Mouse (Mus musculus) neutrophil, adult 5-6 weeks (primary cell): ENCODE measurements around the gene Eif4g3. TPM values are rescaled to one million over a fixed set of nuclear protein-coding genes. Genes with fewer than 3 reads are reported as not detected.
"Not testable (repeated sequence)": the region's sequence is repeated elsewhere in the genome, so short reads cannot be mapped to it uniquely, and the experiment has no call there.

Experiments used
- ATAC-seq: fragments of 151-379, 151-347 bp; 2 replicates; pipeline ENCODE4 v1.8.0; 2017; ENCODE audit warnings: mild to moderate bottlenecking, moderate TSS enrichment; ENCODE audit not compliant: insufficient number of reproducible peaks, poor library complexity, low FRiP score, severe bottlenecking; ENCODE audit errors: extremely low read depth
- total RNA-seq: library from RNA; stranded (forward); fragments of 200-1000 nt; gene quantifications from 2 replicates; pipeline ENCODE4 v1.2.3, GENCODE M21; 2017

The Eif4g3 gene
- 88.4 and 95.8 TPM in 2 replicates for total RNA-seq

GRCm38 (mm10) chr4:137992890-137993289 lies at the start of gene Eif4g3:
Eif4g3 (plus strand) TSS chr4:137993022.
- ATAC-seq = peak; percentile 33

GRCm38 (mm10) chr4:137943540-137943939 lies 49.3 kb upstream of the Eif4g3 start:
- no peak for ATAC-seq

GRCm38 (mm10) chr4:137945376-137945775 lies 47.4 kb upstream of the Eif4g3 start:
- no peak for ATAC-seq

GRCm38 (mm10) chr4:137946419-137946818 lies 46.4 kb upstream of the Eif4g3 start:
- ATAC-seq = no peak

GRCm38 (mm10) chr4:137952840-137953239 lies 40.0 kb upstream of the Eif4g3 start:
- no peak for ATAC-seq

GRCm38 (mm10) chr4:137954184-137954583 lies 38.6 kb upstream of the Eif4g3 start:
- no peak for ATAC-seq

- ATAC-seq = no peak
Measured at GRCm38 (mm10) chr4:137954926-137955396, 37.9 kb upstream of the Eif4g3 start.

GRCm38 (mm10) chr4:137956260-137956659 lies 36.6 kb upstream of the Eif4g3 start:
- ATAC-seq = no peak

GRCm38 (mm10) chr4:137959889-137960665 lies 32.7 kb upstream of the Eif4g3 start:
- ATAC-seq = no peak

- no peak for ATAC-seq
Measured at GRCm38 (mm10) chr4:137960757-137961156, 32.1 kb upstream of the Eif4g3 start.

- no peak for ATAC-seq
Measured at GRCm38 (mm10) chr4:137962643-137963350, 30.0 kb upstream of the Eif4g3 start.

- ATAC-seq = no peak
Measured at GRCm38 (mm10) chr4:137963431-137963830, 29.4 kb upstream of the Eif4g3 start.

GRCm38 (mm10) chr4:137963881-137964584 lies 28.8 kb upstream of the Eif4g3 start:
- no peak for ATAC-seq

- no peak for ATAC-seq
Measured at GRCm38 (mm10) chr4:137964585-137964930, 28.3 kb upstream of the Eif4g3 start.

GRCm38 (mm10) chr4:137968203-137968602 lies 24.6 kb upstream of the Eif4g3 start:
- ATAC-seq = peak; percentile 90

GRCm38 (mm10) chr4:137970623-137971199 lies 22.1 kb upstream of the Eif4g3 start:
- ATAC-seq = not testable (repeated sequence)

GRCm38 (mm10) chr4:137974856-137975432 lies 17.9 kb upstream of the Eif4g3 start:
- not testable (repeated sequence) for ATAC-seq

- not testable (repeated sequence) for ATAC-seq
Measured at GRCm38 (mm10) chr4:137979066-137979644, 13.7 kb upstream of the Eif4g3 start.

GRCm38 (mm10) chr4:137982869-137983268 lies 10.0 kb upstream of the Eif4g3 start:
- no peak for ATAC-seq
